Mouse (Mus musculus): ENCODE measurements around the gene Gm11627.
A peak's percentile ranks its signal among the peaks of the same experiment; 100 is the strongest.
"Not testable (repeated sequence)": the region's sequence is repeated elsewhere in the genome, so short reads cannot be mapped to it uniquely, and the experiment has no call there.

The Gm11627 gene

DNA sequence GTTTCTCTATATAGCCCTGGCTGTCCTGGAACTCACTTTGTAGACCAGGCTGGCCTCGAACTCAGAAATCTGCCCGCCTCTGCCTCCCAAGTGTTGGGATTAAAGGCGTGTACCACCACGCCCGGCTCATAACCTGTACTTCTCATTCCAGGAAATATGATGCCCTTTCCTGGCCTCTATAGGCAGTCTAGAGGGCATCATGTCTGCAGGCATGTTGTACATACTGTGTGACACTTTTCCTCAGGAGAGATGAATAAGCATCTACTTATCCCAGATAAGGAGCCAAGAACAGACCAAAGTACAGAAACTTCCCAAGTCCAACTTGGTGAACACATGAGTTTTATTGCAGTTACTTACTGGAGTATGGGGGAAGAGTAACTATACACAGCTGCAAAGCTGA, 20.6 kb downstream of the Gm11627 start:
- no peak for DNase-seq

DNA sequence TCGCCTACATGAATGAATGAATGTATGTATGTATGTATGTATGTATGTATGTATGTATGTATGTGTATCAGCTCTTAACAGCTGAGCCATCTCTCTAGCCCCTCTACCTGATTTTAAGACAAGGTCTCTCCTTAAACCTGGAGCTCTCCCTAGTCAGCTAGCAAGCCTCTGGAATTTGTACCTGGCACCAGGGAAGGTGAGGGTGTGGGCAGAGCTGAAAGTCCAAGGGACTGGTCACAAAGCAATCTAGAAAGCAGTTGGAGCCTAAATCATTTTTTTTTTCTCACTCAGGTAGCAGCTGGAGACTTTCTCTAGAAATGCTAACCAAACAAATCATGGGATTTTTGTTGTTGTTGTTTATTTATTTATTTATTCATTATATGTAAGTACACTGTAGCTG, 21.9 kb downstream of the Gm11627 start:
- DNase-seq = no peak

DNA sequence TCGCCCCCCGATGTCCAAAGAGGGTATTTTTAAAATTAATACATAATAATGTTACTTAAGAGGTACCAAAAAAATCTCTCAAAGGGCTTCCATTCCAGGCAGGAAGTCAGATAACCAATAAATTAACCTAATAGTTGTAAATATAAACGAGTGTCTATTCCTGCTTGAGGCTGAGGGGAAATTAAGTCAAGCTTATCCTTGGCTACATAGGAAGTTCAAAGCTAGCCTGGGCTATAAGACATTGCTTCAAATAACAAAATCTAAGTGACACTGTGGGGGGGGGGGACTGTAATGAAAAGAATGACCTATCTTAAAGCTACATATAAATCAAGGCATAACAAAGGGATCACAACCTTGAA, 22.6 kb downstream of the Gm11627 start:
- no peak for DNase-seq

DNA sequence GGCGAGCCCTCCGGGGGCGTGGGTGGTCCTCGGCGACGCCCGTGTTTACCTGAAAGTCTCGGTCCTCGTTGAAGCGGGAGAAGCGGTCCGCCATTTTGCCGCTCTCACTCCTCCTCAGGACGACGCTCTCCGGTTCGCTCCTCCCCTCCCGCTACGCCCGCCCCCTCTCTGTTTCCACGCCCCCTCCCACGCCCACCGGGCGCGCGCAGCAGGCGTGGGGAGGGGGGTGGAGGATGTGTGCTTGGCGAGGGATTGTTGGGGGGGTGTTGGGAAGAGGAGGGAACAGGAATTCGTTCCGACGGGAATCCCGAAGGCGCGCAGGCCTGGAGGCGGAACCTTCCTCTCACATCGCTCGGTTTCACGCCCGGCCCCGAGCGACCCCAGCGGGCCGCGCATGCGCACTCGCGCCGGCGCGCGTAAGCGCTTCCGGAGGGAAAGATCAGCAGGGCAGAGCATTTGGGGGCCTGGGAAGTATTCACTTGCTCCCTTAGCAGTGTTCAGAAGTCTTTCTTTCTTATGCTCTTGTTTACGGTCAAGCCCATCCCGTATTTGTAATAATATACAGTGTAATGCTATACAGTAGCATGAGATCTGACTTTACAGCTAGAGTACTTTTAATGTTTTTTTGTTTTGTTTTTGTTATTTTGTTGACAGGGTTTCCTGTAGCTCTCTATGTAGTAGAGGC, 23.1 kb downstream of the Gm11627 start, which contains the start of gene Gpatch8:
TSS of gene Gpatch8 (minus strand) at position 362 of the 685 bp plus-strand sequence.
- DNase-seq = peak; percentile 96

DNA sequence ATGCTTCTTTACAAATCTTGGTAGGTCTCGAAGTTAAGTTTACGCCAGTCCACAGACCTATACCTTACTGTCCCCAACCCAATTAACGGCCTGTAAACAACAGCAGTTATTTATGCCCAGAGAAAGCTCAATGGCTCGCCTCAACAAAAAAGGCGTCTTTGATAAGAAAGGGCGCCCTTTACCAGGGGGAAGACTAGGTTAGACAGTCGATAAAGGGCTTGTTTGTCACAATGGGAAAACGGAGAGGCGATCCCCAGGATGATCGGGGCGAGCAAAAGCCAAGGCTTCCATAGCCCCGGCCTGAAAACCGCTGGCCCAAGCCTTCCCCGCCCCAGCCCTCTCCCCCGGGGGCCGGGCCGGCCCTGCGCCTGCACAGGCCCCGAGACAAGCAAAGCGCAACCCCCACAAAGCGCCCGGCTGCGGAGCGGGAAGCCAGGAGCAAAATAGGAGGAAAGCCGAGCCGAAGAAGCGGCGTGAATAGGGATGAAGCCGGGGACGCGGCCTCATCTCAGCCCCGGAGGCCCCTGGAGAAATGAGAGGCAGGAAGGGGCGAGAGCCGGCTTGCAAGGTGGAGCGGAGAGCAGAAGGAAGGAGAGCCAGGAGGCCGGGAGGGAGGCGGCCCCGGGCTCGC, 23.7 kb downstream of the Gm11627 start:
- DNase-seq = peak in 1 of 2 experiments; percentile 63

DNA sequence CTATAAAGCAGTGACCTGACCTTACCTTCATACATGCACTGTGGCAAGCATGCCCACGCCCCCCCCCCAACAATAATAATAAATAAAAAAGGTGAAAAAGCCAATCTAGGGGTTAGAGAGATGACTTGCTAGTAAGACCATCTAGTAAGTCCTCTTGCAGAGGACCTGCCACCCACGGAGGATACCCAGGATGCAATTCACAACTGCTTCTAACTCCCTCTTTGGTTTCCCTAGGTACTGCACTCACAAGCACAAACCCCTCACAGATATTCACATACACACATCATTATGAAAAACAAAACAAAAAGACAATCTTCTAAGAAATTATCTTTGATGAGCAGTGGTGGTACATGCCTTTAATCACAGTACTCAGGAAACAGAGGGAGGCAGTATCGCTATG, 27.2 kb downstream of the Gm11627 start:
- no peak for DNase-seq

DNA sequence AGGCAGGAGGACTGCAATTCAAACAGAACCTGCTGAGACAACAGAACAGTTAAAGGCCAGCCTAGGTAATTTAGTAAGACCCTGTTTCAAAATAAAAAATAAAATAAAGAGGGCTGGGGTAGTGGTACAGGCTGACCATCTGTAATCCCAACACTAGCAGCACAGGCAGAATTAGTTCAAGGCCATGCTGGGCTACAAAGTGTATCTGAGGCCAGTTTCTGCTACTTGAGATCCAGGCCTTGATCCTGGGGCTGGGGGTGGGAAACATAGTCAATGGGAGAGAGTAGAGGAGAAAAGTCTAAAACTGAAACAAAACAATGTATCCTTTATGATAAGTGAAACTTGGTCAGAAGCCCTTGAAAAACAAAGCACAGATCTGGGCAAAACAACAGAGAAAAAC, 28.1 kb downstream of the Gm11627 start:
- no peak for DNase-seq

DNA sequence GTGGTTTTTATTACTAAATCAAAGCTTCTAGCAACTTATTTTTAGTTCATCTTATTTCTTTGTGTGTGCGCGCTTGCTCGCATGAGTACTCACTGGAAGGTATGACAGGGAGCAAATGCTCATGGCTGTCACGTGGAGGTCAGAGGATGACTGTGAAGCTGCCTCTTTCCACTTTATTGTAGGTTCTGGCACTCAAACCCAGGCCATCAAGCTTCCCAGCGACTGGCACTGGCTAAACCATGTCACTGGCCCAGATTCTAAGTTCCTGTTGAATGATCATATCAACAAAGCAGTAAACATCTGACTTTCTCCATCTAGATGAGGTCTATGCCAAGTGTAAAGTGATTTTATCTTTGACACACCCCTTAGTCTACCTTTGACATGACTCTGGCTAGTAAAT, 37.8 kb downstream of the Gm11627 start:
- no peak for DNase-seq

DNA sequence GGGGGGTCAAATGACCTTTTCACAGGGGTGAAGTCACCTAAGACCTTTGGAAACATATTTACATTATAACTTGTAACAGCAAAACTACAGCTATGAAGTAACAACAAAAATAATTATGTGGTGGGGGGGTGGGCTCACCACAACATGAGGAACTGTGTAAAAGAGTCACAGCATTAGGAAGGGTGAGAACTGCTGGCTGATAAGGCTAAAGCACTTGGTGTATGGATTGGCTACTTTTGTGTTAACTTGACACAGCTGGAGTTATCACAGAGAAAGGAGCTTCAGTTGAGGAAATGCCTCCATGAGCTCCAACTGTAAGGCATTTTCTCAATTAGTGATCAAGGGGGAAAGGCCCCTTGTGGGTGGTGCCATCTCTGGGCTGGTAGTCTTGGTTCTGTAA, 39.0 kb downstream of the Gm11627 start:
- not testable (repeated sequence) for DNase-seq

DNA sequence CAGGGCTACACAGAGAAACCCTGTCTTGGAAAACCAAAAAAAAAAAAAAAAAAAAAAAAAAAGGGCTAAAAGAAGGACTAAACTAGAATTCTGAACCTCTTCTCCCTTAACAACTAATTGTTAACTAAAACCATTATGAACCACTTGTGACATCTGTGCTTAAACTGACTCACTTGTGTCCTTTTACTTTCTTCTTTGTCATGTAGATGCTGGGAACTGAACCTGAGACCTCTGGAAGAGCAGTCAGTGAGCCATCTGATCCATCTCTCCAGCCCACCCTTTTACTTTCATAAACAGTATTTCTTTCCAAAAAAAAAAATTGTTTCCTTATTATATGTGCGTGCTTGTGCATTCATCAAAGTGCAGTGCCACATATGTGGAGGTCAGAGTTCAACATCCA, 39.6 kb downstream of the Gm11627 start:
- no peak for DNase-seq

DNA sequence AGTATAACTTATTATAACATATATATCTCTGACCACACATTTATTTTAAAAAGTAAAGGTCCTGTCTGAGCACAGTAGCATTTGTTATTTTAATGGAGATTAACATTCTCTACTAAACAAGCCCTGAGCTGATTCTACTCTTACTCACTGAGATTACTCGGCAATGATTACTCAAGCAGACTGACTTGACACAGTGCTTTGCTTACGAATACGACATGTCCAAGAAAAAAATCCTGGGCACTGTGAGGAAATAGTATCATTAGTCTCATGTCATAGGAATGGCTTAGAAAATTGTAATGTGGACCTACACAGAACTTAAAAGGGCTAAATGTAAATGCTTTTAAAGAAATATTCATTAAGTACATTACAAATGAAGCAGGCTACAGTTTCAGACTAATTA, 43.1 kb downstream of the Gm11627 start:
- no peak for DNase-seq

DNA sequence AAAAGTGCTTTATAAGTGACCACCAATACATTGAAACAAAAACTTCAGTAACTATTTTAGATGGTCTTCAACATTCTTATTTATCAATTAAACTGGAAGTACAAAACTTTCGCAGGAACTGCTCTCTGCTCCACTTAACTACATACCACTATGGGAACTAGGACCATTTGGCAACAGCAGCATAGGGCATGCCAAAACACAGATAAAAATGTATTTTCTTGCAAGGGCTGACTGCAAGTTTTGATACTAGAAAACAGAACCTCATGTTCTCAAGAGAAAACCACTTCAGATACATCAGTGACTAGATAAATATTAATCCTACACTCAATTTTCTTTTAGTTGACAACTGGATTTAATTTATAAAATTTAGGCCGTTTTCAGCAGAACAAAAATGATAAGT, 45.2 kb downstream of the Gm11627 start:
- no peak for DNase-seq

DNA sequence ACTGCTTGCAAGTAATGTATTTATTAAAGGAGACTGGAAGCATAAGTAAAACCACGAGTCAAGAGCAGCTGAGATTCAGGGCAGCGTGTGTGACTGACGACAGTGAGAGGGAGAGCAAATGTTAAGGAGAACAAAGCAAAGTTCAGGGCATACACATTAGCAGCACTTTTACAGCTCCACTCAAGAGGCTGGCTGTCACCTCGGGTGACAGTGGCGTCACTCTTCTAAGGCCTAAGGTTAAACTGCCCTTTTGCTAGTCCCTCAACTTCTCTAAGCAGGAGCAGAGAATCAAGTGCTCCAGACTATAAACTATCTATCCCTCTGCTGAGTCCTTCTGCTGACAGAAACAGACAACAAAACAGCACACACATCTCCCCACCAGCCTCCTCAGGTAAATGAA, 47.8 kb downstream of the Gm11627 start:
- DNase-seq = no peak

Measured in cerebellum, postnatal 14 days (tissue).